Mouse (Mus musculus) myocyte (in vitro differentiated cells): Measurements from ENCODE around the gene Rbms3. TPM values are rescaled to one million over a fixed set of nuclear protein-coding genes. Genes with fewer than 3 reads are reported as not detected.

Source experiments
- H3K27me3 ChIP-seq: one replicate; pipeline ENCODE4 v1.6.1; 2011; ENCODE audit not compliant: control insufficient read depth, insufficient read depth, insufficient read length
- H3K36me3 ChIP-seq: one replicate; pipeline ENCODE4 v1.6.1; 2011; ENCODE audit not compliant: control insufficient read depth, insufficient read depth
- H3K4me2 ChIP-seq: one replicate; pipeline ENCODE4 v1.6.1; 2011; ENCODE audit warnings: low read depth, control low read depth
- H3K4me3 ChIP-seq: one replicate; pipeline ENCODE4 v1.5.1; 2011; ENCODE audit warnings: mild to moderate bottlenecking, control low read depth, moderate library complexity
- H3K79me2 ChIP-seq: one replicate; pipeline ENCODE4 v1.6.1; 2011; ENCODE audit not compliant: control insufficient read depth, insufficient read depth
- H3ac ChIP-seq: one replicate; pipeline ENCODE4 v1.6.1; 2011; ENCODE audit not compliant: control insufficient read depth, insufficient read length
- CEBPB ChIP-seq: IDR thresholded peaks from 2 replicates; pipeline ENCODE4 v1.6.1; 2011; ENCODE audit warnings: mild to moderate bottlenecking, moderate library complexity; ENCODE audit not compliant: poor library complexity, insufficient read depth, severe bottlenecking
- E2F4 ChIP-seq: IDR thresholded peaks from one replicate; pipeline ENCODE4 v1.6.1; 2011; ENCODE audit warnings: mild to moderate bottlenecking, control low read depth, moderate library complexity; ENCODE audit not compliant: insufficient read depth
- MAX ChIP-seq: IDR thresholded peaks from one replicate; pipeline ENCODE4 v1.6.1; 2011; ENCODE audit warnings: low read depth, mild to moderate bottlenecking, control low read depth
- MYOD1 ChIP-seq, 3 experiments: IDR thresholded peaks; one replicate each; pipeline ENCODE4 v1.6.1; 2011; ENCODE audit warnings: control low read depth in 2 of 3, low read depth in 2 of 3, mild to moderate bottlenecking in 2 of 3, moderate library complexity in 1 of 3; ENCODE audit not compliant: insufficient read length in 2 of 3, control insufficient read depth in 1 of 3
- MYOG ChIP-seq, 3 experiments: IDR thresholded peaks; one replicate each; pipeline ENCODE4 v1.6.1; 2011; ENCODE audit warnings: control low read depth in 2 of 3, low read depth in 2 of 3, mild to moderate bottlenecking in 2 of 3; ENCODE audit not compliant: insufficient read length in 2 of 3, control insufficient read depth in 1 of 3, insufficient read depth in 1 of 3
- POLR2A ChIP-seq: IDR thresholded peaks from one replicate; pipeline ENCODE4 v1.6.1; 2011; ENCODE audit warnings: low read depth, mild to moderate bottlenecking, control low read depth, moderate library complexity; ENCODE audit not compliant: insufficient read length
- POLR2AphosphoS2 ChIP-seq: IDR thresholded peaks from one replicate; pipeline ENCODE4 v1.6.1; 2011; ENCODE audit warnings: low read depth, control low read depth; ENCODE audit not compliant: insufficient read length
- REST ChIP-seq: IDR thresholded peaks from one replicate; pipeline ENCODE4 v1.6.1; 2011; ENCODE audit warnings: mild to moderate bottlenecking, control low read depth, moderate library complexity; ENCODE audit not compliant: insufficient read depth, insufficient read length
- SRF ChIP-seq: IDR thresholded peaks from one replicate; pipeline ENCODE4 v1.6.1; 2011; ENCODE audit warnings: low read depth; ENCODE audit not compliant: control insufficient read depth, insufficient read length
- TCF12 ChIP-seq: IDR thresholded peaks from one replicate; pipeline ENCODE4 v1.6.1; 2011; ENCODE audit warnings: mild to moderate bottlenecking, control low read depth; ENCODE audit not compliant: poor library complexity, insufficient read depth, severe bottlenecking
- TCF3 ChIP-seq: IDR thresholded peaks from one replicate; pipeline ENCODE4 v1.6.1; 2011; ENCODE audit warnings: low read depth, control low read depth; ENCODE audit not compliant: insufficient read length
- USF1 ChIP-seq: IDR thresholded peaks from one replicate; pipeline ENCODE4 v1.6.1; 2011; ENCODE audit warnings: low read depth, mild to moderate bottlenecking, control low read depth, moderate library complexity
- polyA plus RNA-seq: library from polyadenylated mRNA; unstranded; fragments of >200 nt; fragmentation: generic; extraction: Trizol; gene quantifications from one replicate; pipeline ENCODE4 v1.2.1, GENCODE M21; 2012; ENCODE audit warnings: missing spikeins

The Rbms3 gene
- polyA plus RNA-seq, 1 experiment: 4.5 TPM

DNA sequence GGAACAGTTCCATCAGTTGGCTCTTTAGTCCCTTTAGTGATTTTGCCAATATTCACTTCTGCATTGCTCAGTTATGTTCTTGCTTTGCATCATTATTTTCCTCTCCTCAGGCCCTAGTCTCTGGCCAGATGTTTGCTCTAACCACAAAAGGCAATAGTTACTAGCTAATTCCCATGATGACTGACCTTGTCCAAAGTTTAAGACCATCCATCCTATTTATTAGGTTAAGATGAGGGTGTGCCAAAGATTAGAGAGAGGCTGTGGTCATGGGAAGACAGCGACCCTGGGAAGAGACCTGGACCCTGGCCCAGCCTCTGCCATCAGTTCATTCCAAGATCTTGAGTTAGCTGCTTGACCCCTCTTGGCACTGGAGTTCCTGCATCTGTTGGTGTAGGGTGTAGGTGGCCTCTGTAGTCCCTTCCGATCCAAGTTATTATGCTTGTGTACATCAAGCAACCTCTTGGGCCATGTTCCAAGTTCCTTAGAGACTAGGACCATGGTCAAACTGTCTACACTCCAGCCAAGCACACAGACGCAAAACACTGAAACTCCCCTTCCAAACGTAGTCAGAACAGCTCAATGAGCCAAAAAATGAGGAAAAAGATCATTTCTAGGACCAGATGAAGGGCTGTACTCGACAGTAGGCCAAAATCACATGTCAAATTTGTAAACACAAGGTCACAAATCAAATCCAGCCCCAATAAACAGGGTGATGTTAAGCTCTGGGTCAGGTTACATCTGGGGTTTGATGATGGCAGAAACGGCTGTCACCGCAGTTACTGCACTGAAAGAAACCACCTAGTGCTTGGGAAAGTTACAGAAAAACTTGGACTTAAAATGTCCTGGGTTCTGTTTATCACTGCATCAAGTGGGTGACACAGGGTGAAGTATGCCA is 782.2 kb downstream of the Rbms3 start:
- Histone ChIP-seq H3K36me3 (no peaks in the 10 kb centered on the region), H3K4me3 (no peak overlapping the region), H3K27me3 (no peaks in the 10 kb centered on the region), H3K79me2 (no peaks in the 10 kb centered on the region), H3ac (no peak overlapping the region), H3K4me2 (peak overlapping the region; percentile 18)
- TF ChIP-seq USF1: no peak
- no peak for TF ChIP-seq MYOG (IDR thresholded peaks at IDR 0.05; ENCODE audit: control insufficient read depth in 1 of 3, insufficient read depth in 1 of 3, insufficient read length in 2 of 3, low read depth in 2 of 3)
- TF ChIP-seq POLR2AphosphoS2: no peak
- TF ChIP-seq MYOD1 (IDR thresholded peaks at IDR 0.05; ENCODE audit: control insufficient read depth in 1 of 3, insufficient read length in 2 of 3, low read depth in 2 of 3): no peak
- no peak for TF ChIP-seq SRF
- TF ChIP-seq CEBPB: peak; percentile 72

DNA sequence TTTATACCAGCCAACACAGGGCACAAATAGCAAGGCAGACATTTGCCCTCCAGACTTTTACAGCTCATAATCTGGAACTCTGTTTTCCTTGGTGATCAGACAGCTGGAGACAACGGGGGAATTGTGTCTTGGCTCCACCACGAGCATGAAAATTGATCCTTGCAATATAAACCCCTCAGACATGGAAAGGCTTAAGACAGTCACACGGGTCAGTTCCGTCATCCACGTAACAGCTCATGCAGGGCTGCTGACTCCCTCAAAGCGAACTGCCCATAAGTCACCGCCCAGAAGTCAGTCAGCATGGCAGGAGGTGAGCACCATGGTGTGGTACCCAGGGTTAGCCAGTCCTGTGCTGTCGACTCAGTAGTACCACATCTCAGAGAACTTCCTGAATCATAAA is 794.8 kb downstream of the Rbms3 start:
- no peak overlapping the region for H3K4me2 ChIP-seq
- H3K27me3 ChIP-seq: no peaks in the 10 kb centered on the region
- no peak for TF ChIP-seq POLR2A
- no peak for TF ChIP-seq TCF3
- TF ChIP-seq E2F4: no peak
- no peak for TF ChIP-seq SRF
- H3ac ChIP-seq: no peak overlapping the region
- no peaks in the 10 kb centered on the region for H3K79me2 ChIP-seq
- H3K4me3 ChIP-seq: no peak overlapping the region
- H3K36me3 ChIP-seq: no peaks in the 10 kb centered on the region

DNA sequence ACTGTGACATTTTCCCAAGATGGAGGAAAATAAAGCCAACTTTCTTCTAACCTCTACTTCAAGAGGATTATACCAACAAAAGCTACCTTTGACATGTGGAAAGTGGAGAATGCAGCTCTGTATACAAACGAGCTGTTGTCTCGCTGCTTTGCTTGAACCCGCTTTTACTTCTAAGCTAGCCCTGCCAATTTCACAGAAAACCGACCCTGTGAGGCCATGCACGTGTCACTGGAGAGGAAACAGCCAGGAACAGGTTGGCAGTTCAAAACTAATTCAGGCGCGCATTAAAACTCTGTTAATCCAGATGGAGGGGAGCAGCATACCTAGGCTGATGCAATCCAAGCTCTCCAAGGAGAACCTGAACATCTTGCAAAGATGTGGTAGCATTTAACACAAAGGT is 796.0 kb downstream of the Rbms3 start:
- H3K36me3 ChIP-seq: no peaks in the 10 kb centered on the region

GRCm38 (mm10) chr9:116832822-116833221 is 796.9 kb downstream of the Rbms3 start:
- Histone ChIP-seq H3ac (no peak overlapping the region), H3K27me3 (no peaks in the 10 kb centered on the region), H3K79me2 (no peaks in the 10 kb centered on the region), H3K36me3 (no peaks in the 10 kb centered on the region), H3K4me3 (no peak overlapping the region), H3K4me2 (no peak overlapping the region)
- TF ChIP-seq SRF (no peak), CEBPB (no peak), USF1 (no peak), TCF12 (no peak)

More for the DNA sequence above, 796.0 kb downstream of the Rbms3 start:
- Histone ChIP-seq H3K27me3 (no peaks in the 10 kb centered on the region), H3K4me3 (no peak overlapping the region), H3K79me2 (no peaks in the 10 kb centered on the region), H3K4me2 (no peak overlapping the region), H3ac (no peak overlapping the region)
- no peak for TF ChIP-seq CEBPB
- no peak for TF ChIP-seq E2F4
- no peak for TF ChIP-seq MAX
- TF ChIP-seq SRF: no peak
- TF ChIP-seq REST: no peak
- TF ChIP-seq USF1: no peak
- TF ChIP-seq TCF3: no peak
- no peak for TF ChIP-seq POLR2A
- TF ChIP-seq MYOD1 (IDR thresholded peaks at IDR 0.05; ENCODE audit: control insufficient read depth in 1 of 3, insufficient read length in 2 of 3, low read depth in 2 of 3): no peak
- no peak for TF ChIP-seq POLR2AphosphoS2
- no peak for TF ChIP-seq TCF12
- TF ChIP-seq MYOG (IDR thresholded peaks at IDR 0.05; ENCODE audit: control insufficient read depth in 1 of 3, insufficient read depth in 1 of 3, insufficient read length in 2 of 3, low read depth in 2 of 3): no peak

DNA sequence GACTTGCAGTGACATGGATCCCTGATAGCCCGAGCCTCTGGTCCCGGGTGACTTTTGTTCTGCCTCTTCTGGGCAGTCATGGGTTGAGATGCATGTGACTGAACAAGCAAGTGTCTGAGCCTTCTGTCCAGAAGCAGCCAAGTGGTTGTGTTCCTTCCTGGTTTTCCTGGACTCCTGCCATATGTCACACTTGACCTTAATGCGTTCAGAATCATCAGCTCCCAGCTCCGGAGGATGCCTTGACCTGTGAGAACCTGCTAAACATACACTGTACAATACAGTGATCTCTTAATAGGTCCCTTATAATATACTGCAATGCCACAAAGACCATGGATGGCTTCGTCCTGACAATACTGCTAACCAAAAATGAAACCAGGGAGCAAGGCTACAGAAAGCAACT is 798.3 kb downstream of the Rbms3 start:
- no peaks in the 10 kb centered on the region for H3K79me2 ChIP-seq
- no peak for TF ChIP-seq MAX
- no peak for TF ChIP-seq CEBPB
- TF ChIP-seq REST: no peak
- TF ChIP-seq E2F4: no peak
- TF ChIP-seq POLR2A: no peak
- TF ChIP-seq MYOG (IDR thresholded peaks at IDR 0.05; ENCODE audit: control insufficient read depth in 1 of 3, insufficient read depth in 1 of 3, insufficient read length in 2 of 3, low read depth in 2 of 3): no peak
- no peak for TF ChIP-seq MYOD1 (IDR thresholded peaks at IDR 0.05; ENCODE audit: control insufficient read depth in 1 of 3, insufficient read length in 2 of 3, low read depth in 2 of 3)
- no peak for TF ChIP-seq TCF3
- TF ChIP-seq SRF: no peak
- no peak for TF ChIP-seq USF1
- TF ChIP-seq POLR2AphosphoS2: no peak
- TF ChIP-seq TCF12: no peak
- H3K4me2 ChIP-seq: no peak overlapping the region
- H3K4me3 ChIP-seq: no peak overlapping the region
- H3K27me3 ChIP-seq: no peaks in the 10 kb centered on the region
- no peaks in the 10 kb centered on the region for H3K36me3 ChIP-seq
- no peak overlapping the region for H3ac ChIP-seq
